Mouse (Mus musculus) brain, adult 2 months (tissue): ENCODE results near the gene Actl7b.

Experiments used
- DNase-seq: peaks from one replicate; pipeline ENCODE4 v3.0.0; 2011; ENCODE audit warnings: low read depth, low spot score

Gene Actl7b

GRCm38 (mm10) chr4:56713155-56713554 is 28.1 kb downstream of the Actl7b start:
- DNase-seq: peak; percentile 88

- no peak for DNase-seq
Measured at GRCm38 (mm10) chr4:56702234-56702633, 39.0 kb downstream of the Actl7b start.

- DNase-seq: no peak
Measured at GRCm38 (mm10) chr4:56698671-56699070, 42.6 kb downstream of the Actl7b start.

- DNase-seq: no peak
Measured at GRCm38 (mm10) chr4:56696401-56696800, 44.8 kb downstream of the Actl7b start.
